Mouse (Mus musculus) testis, adult 2 months (tissue): ENCODE results near the gene Cd300lf.

Experiments
- CTCF ChIP-seq: fragments of 200-500 bp; IDR thresholded peaks from 2 replicates; pipeline ENCODE4 v1.5.1; 2012; ENCODE audit warnings: low read depth, mild to moderate bottlenecking, inconsistent platforms, low read length, moderate library complexity; ENCODE audit not compliant: control insufficient read depth, insufficient read depth, insufficient replicate concordance
- POLR2A ChIP-seq: fragments of 200-500 bp; IDR thresholded peaks from 2 replicates; pipeline ENCODE4 v1.6.1; 2012; ENCODE audit warnings: low read depth, mild to moderate bottlenecking, inconsistent platforms, low read length, moderate library complexity; ENCODE audit not compliant: control insufficient read depth

DNA sequence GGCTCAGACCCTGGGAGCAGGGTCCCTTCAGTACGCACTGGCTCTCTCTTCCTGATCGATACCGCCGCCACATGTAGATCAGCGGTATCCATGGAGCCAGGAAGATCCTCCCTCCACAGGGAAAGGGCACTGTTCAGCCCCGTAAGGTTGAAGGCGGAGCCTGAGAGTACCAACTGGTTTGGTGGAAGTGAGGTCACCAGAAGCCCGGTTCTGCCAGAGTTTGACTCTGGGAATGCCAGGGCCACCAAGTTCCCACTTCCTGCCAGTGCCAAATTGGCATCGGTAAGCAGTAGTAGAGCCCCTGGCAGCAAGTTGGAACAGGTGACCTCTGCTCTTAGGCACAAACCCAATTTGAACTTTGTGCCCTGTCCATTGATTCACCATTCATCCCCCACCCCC, 31.2 kb upstream of the Cd300lf start:
- TF ChIP-seq CTCF (no peak), POLR2A (no peak)
